Mouse (Mus musculus): ENCODE data around the gene Mpv17l.

DNA sequence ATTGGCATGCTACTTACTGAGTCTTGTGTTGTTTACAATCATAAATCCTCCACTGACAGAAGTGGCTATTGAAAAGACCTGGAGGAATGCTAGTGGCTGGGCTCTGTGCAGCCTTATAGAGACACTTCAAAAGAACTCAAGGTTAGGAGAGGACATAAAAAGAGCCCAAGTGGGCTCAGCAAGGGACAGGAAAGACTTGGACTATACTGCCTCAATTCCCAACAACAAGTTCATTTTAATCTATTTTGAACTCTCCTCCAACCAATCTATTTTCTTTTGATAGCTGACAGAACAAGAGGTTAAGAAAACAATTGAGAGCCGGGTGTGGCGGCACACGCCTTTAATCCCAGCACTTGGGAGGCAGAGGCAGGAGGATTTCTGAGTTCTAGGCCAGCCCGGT is 49.1 kb upstream of the Mpv17l start:
- TF ChIP-seq EP300 (IDR thresholded peaks at IDR 0.05; ENCODE audit: low read depth): no peak
- no peak for TF ChIP-seq CTCF (IDR thresholded peaks at IDR 0.05; ENCODE audit: low read depth)
